Mouse (Mus musculus) gastrocnemius, postnatal 36 days (tissue): Measurements from ENCODE around the gene Prkn. TPM values are rescaled to one million over a fixed set of nuclear protein-coding genes. Genes with fewer than 3 reads are reported as not detected.

Source experiments
- DNase-seq, 2 experiments: peaks; one replicate each; pipeline ENCODE4 v3.0.0; 2022
- intact Hi-C: fragments of 180-260 bp; cut with DNase I; formaldehyde crosslinking; loops from one replicate; pipeline ENCODE4 v1.15.1; 2025
- total RNA-seq, 2 experiments: library from RNA; stranded (reverse); gene quantifications; 2 replicates each; pipeline ENCODE4 v1.2.3; 2021

The Prkn gene
- total RNA-seq, 2 experiments from 2014 or later = 15.2 TPM

GRCm38 (mm10) chr17:12048695-12049490, 1208.7 kb downstream of the Prkn start:
- no peak for DNase-seq
- intact Hi-C loops = no loop called here

- intact Hi-C loops = no loop called here
- DNase-seq = no peak
Observed at GRCm38 (mm10) chr17:12050261-12050660, 1210.1 kb downstream of the Prkn start.

GRCm38 (mm10) chr17:12051031-12051430, 1210.8 kb downstream of the Prkn start:
- intact Hi-C loops = no loop called here
- DNase-seq = no peak

- no peak for DNase-seq
- intact Hi-C loops = no loop called here
Observed at GRCm38 (mm10) chr17:12052651-12053050, 1212.5 kb downstream of the Prkn start.

- DNase-seq = no peak
- intact Hi-C loops = no loop called here
Observed at GRCm38 (mm10) chr17:12059041-12059440, 1218.9 kb downstream of the Prkn start.

GRCm38 (mm10) chr17:12061381-12061780, 1221.2 kb downstream of the Prkn start:
- intact Hi-C loops = no loop called here
- no peak for DNase-seq

- intact Hi-C loops = no loop called here
- DNase-seq = no peak
Observed at GRCm38 (mm10) chr17:12062861-12063260, 1222.7 kb downstream of the Prkn start.

GRCm38 (mm10) chr17:12063533-12063932, 1223.3 kb downstream of the Prkn start:
- no peak for DNase-seq
- intact Hi-C loops = no loop called here

- DNase-seq = no peak
- intact Hi-C loops = no loop called here
Observed at GRCm38 (mm10) chr17:12066054-12066453, 1225.9 kb downstream of the Prkn start.

GRCm38 (mm10) chr17:12076816-12077215, 1236.6 kb downstream of the Prkn start:
- no peak for DNase-seq
- intact Hi-C loops = no loop called here

- no peak for DNase-seq
- intact Hi-C loops = no loop called here
Observed at GRCm38 (mm10) chr17:12080656-12081495, 1240.7 kb downstream of the Prkn start.

- intact Hi-C loops = no loop called here
Observed at GRCm38 (mm10) chr17:12082201-12082600, 1242.0 kb downstream of the Prkn start.

GRCm38 (mm10) chr17:12090261-12090927, 1250.2 kb downstream of the Prkn start:
- intact Hi-C loops = no loop called here
- DNase-seq = no peak

More at GRCm38 (mm10) chr17:12082201-12082600, 1242.0 kb downstream of the Prkn start:
- DNase-seq = no peak

GRCm38 (mm10) chr17:12092901-12093564, 1252.8 kb downstream of the Prkn start:
- intact Hi-C loops = no loop called here
- no peak for DNase-seq

- no peak for DNase-seq
- intact Hi-C loops = no loop called here
Observed at GRCm38 (mm10) chr17:12094016-12094415, 1253.8 kb downstream of the Prkn start.

- intact Hi-C loops = no loop called here
- peak in 1 of 2 experiments; percentile 11 for DNase-seq
Observed at GRCm38 (mm10) chr17:12094827-12095590, 1254.8 kb downstream of the Prkn start.

- intact Hi-C loops = no loop called here
- no peak for DNase-seq
Observed at GRCm38 (mm10) chr17:12099415-12099814, 1259.2 kb downstream of the Prkn start.

- no peak for DNase-seq
- intact Hi-C loops = no loop called here
Observed at GRCm38 (mm10) chr17:12102326-12102725, 1262.1 kb downstream of the Prkn start.

- intact Hi-C loops = no loop called here
- DNase-seq = no peak
Observed at GRCm38 (mm10) chr17:12103781-12104180, 1263.6 kb downstream of the Prkn start.

GRCm38 (mm10) chr17:12104245-12104644, 1264.1 kb downstream of the Prkn start:
- intact Hi-C loops = no loop called here
- DNase-seq = no peak
